Comparison of ENCODE assay signal across 18 mouse cellular contexts in the genomic region with DNA sequence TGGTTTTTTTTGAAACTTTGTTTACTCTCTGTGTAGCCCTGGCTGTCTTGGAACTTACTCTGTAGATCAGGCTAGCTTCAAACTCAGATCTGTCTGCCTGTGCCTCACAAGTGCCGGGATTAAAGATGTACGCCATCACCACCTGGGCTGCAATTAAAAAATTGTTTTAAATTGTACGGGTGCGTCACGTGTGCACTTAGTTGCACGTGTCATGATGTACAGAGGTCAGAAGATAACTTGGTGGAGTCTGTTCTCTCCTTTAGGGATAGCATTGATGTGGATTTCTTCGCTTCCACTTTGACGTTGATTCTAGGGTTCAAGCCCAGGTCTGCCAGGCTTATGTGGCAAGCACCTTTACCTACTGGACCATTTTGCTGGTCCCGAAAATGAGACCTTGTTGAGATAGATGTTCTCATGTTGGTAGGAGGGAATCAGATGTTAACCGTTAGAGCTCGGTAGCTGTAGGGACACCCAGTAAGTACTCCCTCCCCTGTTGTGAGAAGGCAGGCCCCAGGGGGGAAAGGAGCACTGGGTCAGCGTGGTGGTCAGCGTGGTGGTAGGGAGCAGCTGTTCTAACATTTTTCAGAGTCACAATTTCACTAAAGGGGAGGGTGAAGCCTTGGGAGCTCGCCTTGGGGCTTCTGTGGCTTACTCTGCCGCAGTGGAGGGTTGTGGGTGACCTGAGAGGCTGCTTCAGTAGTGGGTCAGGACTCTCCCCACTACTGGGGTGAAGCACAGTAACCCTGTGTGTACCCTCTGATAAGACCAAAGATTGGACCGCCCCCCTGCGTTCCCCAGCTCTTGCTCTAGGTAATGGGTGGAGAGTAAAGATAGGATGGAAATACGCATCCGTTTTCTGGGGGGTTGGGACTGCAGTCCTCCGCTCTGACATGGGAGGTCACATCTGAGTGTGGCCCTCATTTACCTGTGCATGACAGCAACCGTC.
DNase-seq lines count a peak whose midpoint lies in the region; ATAC-seq and TF ChIP-seq lines count a peak whose summit lies in the region.
"Had no signal": no experiment of that assay in that cellular context is flagged by ENCODE, and none has a peak within 500 bp of the region (broad histone marks: within the 10 kb centered on the region; RNA-seq: fewer than 3 reads in every experiment).

No protein-coding gene starts in this region.

- 75% methylated on average over 21 of the region's 21 CpGs for WGBS in heart, embryonic 10.5 days
- 86% methylated on average over 21 of the region's 21 CpGs for WGBS in heart, adult 2 months
- WGBS in stomach, embryonic 14.5 days, result 83% methylated on average over 21 of the region's 21 CpGs
- 85% methylated on average over 21 of the region's 21 CpGs for WGBS in stomach, postnatal 0 days
- WGBS in liver, embryonic 14.5 days (ENCODE audit: insufficient replicate concordance), result 37% methylated on average over 21 of the region's 21 CpGs
- WGBS in stomach, embryonic 15.5 days, result 81% methylated on average over 21 of the region's 21 CpGs

- no peaks in the 10 kb centered on the region for H3K9me3 ChIP-seq in heart, embryonic 10.5 days
- no peaks in the 10 kb centered on the region for H3K9me3 ChIP-seq in stomach, embryonic 14.5 days (ENCODE audit: control insufficient read depth, low read depth, low read length)
- H3K9me3 ChIP-seq in stomach, postnatal 0 days (ENCODE audit: control insufficient read depth, low read length), result no peaks in the 10 kb centered on the region
- no peaks in the 10 kb centered on the region for H3K9me3 ChIP-seq in liver, embryonic 14.5 days (ENCODE audit: control insufficient read depth, low read length)
- no peaks in the 10 kb centered on the region for H3K9me3 ChIP-seq in stomach, embryonic 15.5 days
- H3K9me3 ChIP-seq: embryonic facial prominence, embryonic 12.5 days; heart, embryonic 15.5 days had no signal

- H3K4me2 ChIP-seq in stomach, embryonic 14.5 days (replicated peaks; ENCODE audit: low read depth, low read length), result no peak overlapping the region
- H3K4me2 ChIP-seq in stomach, postnatal 0 days (replicated peaks; ENCODE audit: low read depth), result no peak overlapping the region
- H3K4me2 ChIP-seq in liver, embryonic 14.5 days (ENCODE audit: low read depth), result peak overlapping the region; percentile 68
- no peak overlapping the region for H3K4me2 ChIP-seq in stomach, embryonic 15.5 days
- H3K4me2 ChIP-seq: embryonic facial prominence, embryonic 12.5 days; heart, embryonic 15.5 days had no signal

- peaks cover 51% of the 10 kb centered on the region for H3K4me1 ChIP-seq in heart, embryonic 10.5 days
- peaks cover 5% of the 10 kb centered on the region; the same call in 1 of the 2 replicates for H3K4me1 ChIP-seq in heart, adult 2 months (ENCODE audit: control insufficient read depth, insufficient read depth, low read length)
- H3K4me1 ChIP-seq in stomach, embryonic 14.5 days (ENCODE audit: control insufficient read depth, insufficient read depth, low read length), result no peaks in the 10 kb centered on the region
- 0 out of 2 replicates have a peak, but pooled peaks cover 3% of the 10 kb centered on the region for H3K4me1 ChIP-seq in stomach, postnatal 0 days (replicated peaks; ENCODE audit: control insufficient read depth, insufficient read depth)
- H3K4me1 ChIP-seq in liver, embryonic 14.5 days (replicated peaks; ENCODE audit: control insufficient read depth in 2 of 2, insufficient read depth in 2 of 2, low read length in 1 of 2), result peaks cover 69 to 77% of the 10 kb centered on the region in 2 experiments
- 0 out of 2 replicates have a peak, but pooled peaks cover 4% of the 10 kb centered on the region for H3K4me1 ChIP-seq in stomach, embryonic 15.5 days
- H3K4me1 ChIP-seq: embryonic facial prominence, embryonic 12.5 days had no signal

- TF ChIP-seq CTCF in heart, adult 2 months (IDR thresholded peaks at IDR 0.05), result no peak
- no peak for TF ChIP-seq CTCF in stomach, postnatal 0 days (IDR thresholded peaks at IDR 0.05; ENCODE audit: low read depth)
- no peak for TF ChIP-seq CTCF in liver, embryonic 14.5 days (IDR thresholded peaks at IDR 0.05; ENCODE audit: low read depth)

- H3K4me3 ChIP-seq in heart, embryonic 10.5 days, result no peak overlapping the region
- no peak overlapping the region for H3K4me3 ChIP-seq in heart, adult 2 months
- H3K4me3 ChIP-seq in stomach, embryonic 14.5 days (ENCODE audit: low read depth, low read length), result no peak overlapping the region
- H3K4me3 ChIP-seq in stomach, postnatal 0 days (ENCODE audit: low read depth, low read length), result no peak overlapping the region
- H3K4me3 ChIP-seq in liver, embryonic 14.5 days (ENCODE audit: insufficient read depth in 1 of 2, low read depth in 2 of 2, low read length in 2 of 2), result peak overlapping the region; percentile 13 to 17
- no peak overlapping the region for H3K4me3 ChIP-seq in stomach, embryonic 15.5 days (replicated peaks)
- H3K4me3 ChIP-seq: embryonic facial prominence, embryonic 12.5 days; forebrain, embryonic 10.5 days; heart, embryonic 15.5 days had no signal

- no peak for TF ChIP-seq POLR2A in heart, adult 2 months (IDR thresholded peaks at IDR 0.05; ENCODE audit: insufficient read depth, low read depth, low read length)

- no peaks in the 10 kb centered on the region for H3K27me3 ChIP-seq in heart, embryonic 10.5 days (ENCODE audit: insufficient read depth, poor library complexity, severe bottlenecking)
- no peaks in the 10 kb centered on the region for H3K27me3 ChIP-seq in heart, adult 2 months (ENCODE audit: control insufficient read depth, insufficient read depth, low read length)
- no peaks in the 10 kb centered on the region for H3K27me3 ChIP-seq in stomach, embryonic 14.5 days (ENCODE audit: control insufficient read depth, insufficient read depth, low read length)
- H3K27me3 ChIP-seq in stomach, postnatal 0 days (ENCODE audit: control insufficient read depth, insufficient read depth, low read length), result no peaks in the 10 kb centered on the region
- no peaks in the 10 kb centered on the region for H3K27me3 ChIP-seq in liver, embryonic 14.5 days (ENCODE audit: control insufficient read depth, insufficient read depth, low read length)
- H3K27me3 ChIP-seq in stomach, embryonic 15.5 days (replicated peaks), result no peaks in the 10 kb centered on the region
- H3K27me3 ChIP-seq: embryonic facial prominence, embryonic 12.5 days; heart, embryonic 15.5 days had no signal

- intact Hi-C loops in heart, adult 2 months (cut with DNase I), result no loop called here

- H3K9ac ChIP-seq in heart, adult 2 months (ENCODE audit: low read depth, low read length), result no peak overlapping the region
- H3K9ac ChIP-seq in stomach, embryonic 14.5 days (replicated peaks; ENCODE audit: low read depth, low read length), result no peak overlapping the region
- no peak overlapping the region for H3K9ac ChIP-seq in stomach, postnatal 0 days (ENCODE audit: low read length)
- H3K9ac ChIP-seq in liver, embryonic 14.5 days (replicated peaks), result peak overlapping the region; percentile 58
- H3K9ac ChIP-seq in stomach, embryonic 15.5 days, result no peak overlapping the region
- H3K9ac ChIP-seq: embryonic facial prominence, embryonic 12.5 days; heart, embryonic 15.5 days had no signal

- DNase-seq in heart, embryonic 10.5 days (ENCODE audit: low spot score), result no peak
- DNase-seq in heart, adult 2 months, result no peak
- no peak for DNase-seq in stomach, postnatal 0 days (ENCODE audit: low spot score)
- peak in 2 of 3 experiments; percentile 60 to 64 for DNase-seq in liver, embryonic 14.5 days (ENCODE audit: low read depth in 3 of 3, low spot score in 3 of 3)
- no peak for DNase-seq in frontal cortex, postnatal 25 days (ENCODE audit: low spot score in 2 of 2)
- no peak for DNase-seq in urinary bladder, postnatal 25 days (ENCODE audit: low spot score)
- DNase-seq: adrenal gland, postnatal 36 days; kidney, adult 18-20 months; left cerebral cortex, postnatal 4 days; midbrain, embryonic 14.5 days; right cerebral cortex, postnatal 14 days; spleen, adult 18-20 months had no signal

- no peak for TF ChIP-seq EP300 in heart, adult 2 months (IDR thresholded peaks at IDR 0.05; ENCODE audit: insufficient read depth, low read depth, low read length)
- no peak for TF ChIP-seq EP300 in stomach, postnatal 0 days (optimal IDR thresholded peaks at IDR 0.05)
- peak; percentile 73 for TF ChIP-seq EP300 in liver, embryonic 14.5 days (IDR thresholded peaks at IDR 0.05; ENCODE audit: low read depth)

- ATAC-seq in stomach, embryonic 14.5 days (ENCODE audit: insufficient number of reproducible peaks, insufficient read depth, low FRiP score, low read depth), result 0 out of 2 replicates have a peak, but pooled peaks have one; percentile 42
- no peak for ATAC-seq in stomach, postnatal 0 days (ENCODE audit: low FRiP score, low TSS enrichment)
- ATAC-seq in liver, embryonic 14.5 days (ENCODE audit: insufficient read depth), result peak; percentile 89
- peak; percentile 51; the same call in 1 of the 2 replicates for ATAC-seq in stomach, embryonic 15.5 days (ENCODE audit: insufficient read depth, low FRiP score, low read depth)
- ATAC-seq: hindbrain, postnatal 0 days had no signal

- 0 out of 2 replicates have a peak overlapping the region, but pooled peaks have one; percentile 18 for H3K27ac ChIP-seq in heart, embryonic 10.5 days
- H3K27ac ChIP-seq in heart, adult 2 months, result no peak overlapping the region
- H3K27ac ChIP-seq in stomach, embryonic 14.5 days (ENCODE audit: low read length), result no peak overlapping the region
- H3K27ac ChIP-seq in stomach, postnatal 0 days (replicated peaks), result no peak overlapping the region
- peak overlapping the region; percentile 68 for H3K27ac ChIP-seq in liver, embryonic 14.5 days
- no peak overlapping the region for H3K27ac ChIP-seq in stomach, embryonic 15.5 days
- H3K27ac ChIP-seq: embryonic facial prominence, embryonic 12.5 days; forebrain, embryonic 10.5 days; heart, embryonic 15.5 days; hindbrain, postnatal 0 days had no signal

- no peaks in the 10 kb centered on the region for H3K36me3 ChIP-seq in heart, embryonic 10.5 days
- 0 out of 2 replicates have a peak, but pooled peaks cover 2% of the 10 kb centered on the region for H3K36me3 ChIP-seq in heart, adult 2 months (ENCODE audit: control insufficient read depth, insufficient read depth, low read length)
- H3K36me3 ChIP-seq in stomach, embryonic 14.5 days (ENCODE audit: control insufficient read depth, insufficient read depth, low read length), result no peaks in the 10 kb centered on the region
- no peaks in the 10 kb centered on the region for H3K36me3 ChIP-seq in stomach, postnatal 0 days (ENCODE audit: control insufficient read depth, insufficient read depth, low read length)
- H3K36me3 ChIP-seq in liver, embryonic 14.5 days (replicated peaks; ENCODE audit: control insufficient read depth, insufficient read depth, low read depth), result no peaks in the 10 kb centered on the region; the same call in 1 of the 2 replicates
- no peaks in the 10 kb centered on the region for H3K36me3 ChIP-seq in stomach, embryonic 15.5 days
- H3K36me3 ChIP-seq: embryonic facial prominence, embryonic 12.5 days; heart, embryonic 15.5 days had no signal

- H3K79me2 ChIP-seq in heart, adult 2 months (replicated peaks; ENCODE audit: control insufficient read depth, insufficient read depth, low read length), result peaks cover 5% of the 10 kb centered on the region

Comparison
In these comparisons a context has a peak if more than half of its experiments do, and no peak if none do; other contexts are left out.
1. H3K27ac ChIP-seq: peak in heart, embryonic 10.5 days (single experiment) and liver, embryonic 14.5 days (single experiment); none in heart, adult 2 months (single experiment), stomach, embryonic 14.5 days (single experiment), stomach, postnatal 0 days (single experiment) and stomach, embryonic 15.5 days (single experiment).
2. DNase-seq: peak in liver, embryonic 14.5 days (2 of 3); none in heart, embryonic 10.5 days (single experiment), heart, adult 2 months (0 of 2), stomach, postnatal 0 days (single experiment), frontal cortex, postnatal 25 days (0 of 2) and urinary bladder, postnatal 25 days (single experiment).
3. H3K4me3 ChIP-seq: peak in liver, embryonic 14.5 days (2 of 2); none in heart, embryonic 10.5 days (single experiment), heart, adult 2 months (single experiment), stomach, embryonic 14.5 days (single experiment), stomach, postnatal 0 days (single experiment) and stomach, embryonic 15.5 days (single experiment).